Mouse (Mus musculus): ENCODE results near the gene Slc10a6. TPM values are rescaled to one million over a fixed set of nuclear protein-coding genes. Genes with fewer than 3 reads are reported as not detected.

Gene Slc10a6
- polyA plus RNA-seq, 1 experiment from 2014 or later = not detected

DNA sequence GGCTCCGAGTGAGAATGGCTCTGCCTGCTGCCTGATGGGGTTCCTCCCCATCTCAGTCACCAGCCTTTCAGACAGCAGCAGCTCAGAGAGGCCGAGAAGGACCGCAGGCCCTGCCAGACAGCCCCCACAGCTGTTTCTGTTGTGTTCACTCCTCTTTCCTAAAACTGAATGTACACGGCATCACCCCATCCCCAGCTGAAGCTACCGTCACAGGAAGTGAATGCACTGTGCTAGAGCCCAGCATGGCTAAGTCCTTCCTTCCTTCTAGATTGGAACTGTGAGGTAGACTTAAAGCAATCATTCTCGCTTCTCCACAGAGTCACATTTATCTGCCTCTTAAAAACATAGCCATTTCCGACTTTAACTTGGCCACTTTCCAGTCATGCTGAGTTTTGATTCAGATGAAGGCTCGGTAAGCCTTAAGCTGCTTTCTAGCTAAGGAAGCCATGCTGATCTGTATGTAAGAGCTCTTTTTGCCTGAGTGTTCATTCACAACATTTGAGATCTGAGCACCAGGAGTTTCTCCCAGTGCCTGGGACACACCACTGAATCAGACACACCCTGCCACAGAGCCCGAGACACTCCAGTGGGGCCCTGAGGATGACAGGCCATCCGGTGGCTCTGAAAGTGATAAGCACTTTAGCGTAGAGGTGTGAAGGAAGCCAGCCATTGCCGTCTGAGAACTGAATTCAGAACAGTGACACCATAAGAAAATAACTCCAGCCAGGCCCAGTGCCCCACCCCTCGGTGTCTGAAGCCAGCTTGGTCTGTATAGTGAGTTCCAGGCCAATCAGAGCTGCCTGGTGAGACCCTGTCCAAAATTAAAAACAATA is 33.6 kb downstream of the Slc10a6 start:
- H3K9me3 ChIP-seq (replicated peaks) = no peaks in the 10 kb centered on the region
- H3K4me1 ChIP-seq (replicated peaks) = no peaks in the 10 kb centered on the region; the same call in 1 of the 2 replicates
- ATAC-seq (ENCODE audit: low read depth) (no peak), DNase-seq (no peak)
- H3K27ac ChIP-seq = no peak overlapping the region
- H3K9ac ChIP-seq = no peak overlapping the region
- H3K4me3 ChIP-seq (replicated peaks) = no peak overlapping the region
- no peaks in the 10 kb centered on the region for H3K27me3 ChIP-seq
- 38% methylated on average over 13 of the region's 13 CpGs for WGBS (ENCODE audit: insufficient replicate concordance)
- H3K36me3 ChIP-seq = no peaks in the 10 kb centered on the region
- no peak overlapping the region for H3K4me2 ChIP-seq

DNA sequence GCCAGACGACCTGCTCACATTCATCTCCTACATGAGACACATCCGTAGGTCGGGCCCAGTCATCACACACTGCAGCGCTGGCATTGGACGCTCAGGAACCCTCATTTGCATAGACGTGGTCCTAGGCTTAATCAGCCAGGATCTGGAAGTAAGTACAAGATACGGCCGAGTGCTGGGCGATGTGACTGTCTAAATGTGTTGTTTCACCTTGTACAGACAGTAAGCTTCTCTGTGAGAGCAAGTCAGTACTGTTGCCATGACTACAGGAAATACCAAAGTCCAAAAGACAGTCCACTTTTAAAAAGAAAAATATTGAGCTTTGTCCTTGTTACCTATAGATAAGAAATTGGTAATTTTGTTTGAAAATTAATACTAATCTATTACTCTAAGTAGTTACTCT is 35.6 kb downstream of the Slc10a6 start:
- ATAC-seq (ENCODE audit: low read depth) (no peak), DNase-seq (no peak)
- Histone ChIP-seq H3K9ac (no peak overlapping the region), H3K4me2 (no peak overlapping the region), H3K36me3 (no peaks in the 10 kb centered on the region), H3K9me3 (replicated peaks) (no peaks in the 10 kb centered on the region), H3K4me3 (replicated peaks) (no peak overlapping the region), H3K4me1 (replicated peaks) (no peaks in the 10 kb centered on the region; the same call in 1 of the 2 replicates), H3K27ac (no peak overlapping the region), H3K27me3 (no peaks in the 10 kb centered on the region)
- 72% methylated on average over 9 of the region's 9 CpGs for WGBS (ENCODE audit: insufficient replicate concordance)

DNA sequence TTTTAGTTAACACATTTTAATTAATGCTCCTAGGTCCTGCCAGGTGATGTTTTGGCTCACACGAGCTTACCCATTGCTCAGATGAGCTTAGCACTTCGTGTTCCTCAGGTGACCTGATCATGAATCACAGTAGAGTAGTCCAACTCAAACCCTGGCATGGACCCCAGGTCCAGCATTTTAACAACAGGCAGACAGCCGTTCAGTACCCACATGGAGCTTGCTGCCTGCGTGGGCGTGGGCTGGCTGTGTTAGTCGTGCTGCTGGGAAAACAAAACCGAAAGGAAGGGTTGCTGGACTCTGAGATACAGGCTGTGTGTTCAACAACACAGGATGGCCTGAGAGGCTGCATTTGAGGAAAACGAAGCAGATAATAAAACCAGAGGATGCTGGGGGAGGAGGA is 36.5 kb downstream of the Slc10a6 start:
- Histone ChIP-seq H3K4me2 (no peak overlapping the region), H3K27me3 (no peaks in the 10 kb centered on the region), H3K4me1 (replicated peaks) (no peaks in the 10 kb centered on the region; the same call in 1 of the 2 replicates), H3K9ac (no peak overlapping the region), H3K36me3 (no peaks in the 10 kb centered on the region), H3K9me3 (replicated peaks) (no peaks in the 10 kb centered on the region), H3K4me3 (replicated peaks) (no peak overlapping the region), H3K27ac (no peak overlapping the region)
- ATAC-seq (ENCODE audit: low read depth) = no peak
- WGBS (ENCODE audit: insufficient replicate concordance) = 57% methylated on average over 8 of the region's 8 CpGs
- DNase-seq = no peak

DNA sequence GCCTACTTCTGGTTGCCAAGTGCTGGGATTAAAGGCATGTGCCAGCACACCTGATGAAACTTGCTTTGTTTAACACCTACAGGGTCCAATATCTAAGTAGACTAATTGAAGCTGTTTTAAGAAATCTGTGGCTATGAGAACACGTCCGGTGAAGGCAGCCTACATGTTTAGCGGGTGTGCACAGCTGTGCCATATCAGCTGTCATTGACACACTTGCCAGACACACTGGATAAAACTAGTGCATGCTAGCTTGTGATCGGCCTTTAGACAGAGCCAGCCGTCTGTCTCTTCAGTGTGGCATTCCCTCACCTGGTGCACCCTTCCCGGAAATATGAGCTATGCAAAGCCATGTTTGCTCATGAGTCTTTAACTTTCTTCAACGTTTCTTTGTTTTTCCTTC is 37.4 kb downstream of the Slc10a6 start:
- ATAC-seq (ENCODE audit: low read depth) (no peak), DNase-seq (no peak)
- Histone ChIP-seq H3K27ac (no peak overlapping the region), H3K4me1 (replicated peaks) (no peaks in the 10 kb centered on the region; the same call in 1 of the 2 replicates), H3K4me3 (replicated peaks) (no peak overlapping the region), H3K4me2 (no peak overlapping the region), H3K9ac (no peak overlapping the region), H3K27me3 (no peaks in the 10 kb centered on the region), H3K9me3 (replicated peaks) (no peaks in the 10 kb centered on the region), H3K36me3 (no peaks in the 10 kb centered on the region)
- 72% methylated on average over 7 of the region's 7 CpGs for WGBS (ENCODE audit: insufficient replicate concordance)

DNA sequence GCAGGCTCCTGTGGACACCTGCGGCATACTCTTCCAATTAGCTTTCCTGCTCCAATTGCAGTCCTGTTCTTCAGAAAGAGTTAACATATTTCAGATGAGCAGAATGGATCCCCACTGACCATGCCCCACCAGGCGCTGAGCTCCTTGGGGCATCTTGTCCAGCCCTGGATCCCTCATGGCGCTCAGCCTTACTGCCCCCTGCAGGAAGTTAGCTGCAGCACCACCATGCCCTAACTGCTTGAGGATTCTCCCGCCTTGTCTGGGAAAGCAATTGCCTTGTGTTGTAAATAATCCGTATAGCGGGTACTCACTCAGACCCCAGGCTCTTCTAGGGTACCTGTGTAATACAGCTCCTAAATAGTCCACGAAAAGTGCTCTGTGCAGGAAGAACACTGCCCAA is 42.0 kb downstream of the Slc10a6 start:
- Histone ChIP-seq H3K4me3 (replicated peaks) (no peak overlapping the region), H3K27me3 (no peaks in the 10 kb centered on the region), H3K27ac (no peak overlapping the region), H3K4me1 (replicated peaks) (no peaks in the 10 kb centered on the region), H3K9ac (no peak overlapping the region), H3K4me2 (no peak overlapping the region), H3K9me3 (replicated peaks) (no peaks in the 10 kb centered on the region), H3K36me3 (no peaks in the 10 kb centered on the region)
- ATAC-seq (ENCODE audit: low read depth) = no peak
- DNase-seq = no peak
- 69% methylated on average over 7 of the region's 7 CpGs for WGBS (ENCODE audit: insufficient replicate concordance)

DNA sequence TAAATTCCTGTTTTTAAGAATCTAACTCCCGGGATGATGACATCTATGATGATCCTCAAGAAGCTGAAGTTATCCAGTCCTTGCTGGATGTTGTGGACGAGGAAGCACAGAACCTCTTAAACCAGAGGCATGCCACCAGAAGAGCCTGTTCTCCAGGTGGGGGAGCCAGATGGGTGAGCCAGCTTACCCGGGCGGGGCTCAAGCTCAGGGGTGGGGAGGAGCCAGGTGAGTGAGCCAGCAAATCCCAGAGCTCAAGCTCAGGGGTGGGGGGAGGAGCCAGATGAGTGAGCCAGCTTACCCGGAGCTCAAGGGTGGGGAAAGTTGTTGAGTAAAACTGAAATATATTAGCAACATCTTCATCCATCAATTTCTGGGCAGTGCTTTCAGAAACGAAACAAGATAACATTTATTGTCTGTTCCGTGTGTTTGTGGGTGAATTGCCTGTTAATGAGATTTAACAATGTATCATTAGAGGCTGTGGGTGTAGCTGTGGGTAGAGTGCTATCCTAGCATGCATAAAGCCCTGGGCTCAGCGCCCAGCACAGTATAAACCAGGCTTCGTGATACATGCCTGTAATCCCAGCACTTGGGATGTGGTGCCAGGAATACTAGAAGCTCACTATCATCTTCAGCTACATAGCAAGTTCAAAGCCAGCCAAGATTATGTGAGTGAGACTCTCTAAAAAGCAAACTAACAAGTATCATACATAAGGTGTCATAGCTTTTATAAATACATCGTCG is 49.4 kb downstream of the Slc10a6 start:
- no peak overlapping the region for H3K4me2 ChIP-seq
- DNase-seq = no peak
- no peak overlapping the region for H3K27ac ChIP-seq
- H3K4me3 ChIP-seq (replicated peaks) = no peak overlapping the region
- H3K36me3 ChIP-seq = no peaks in the 10 kb centered on the region
- 59% methylated on average over 11 of the region's 11 CpGs for WGBS (ENCODE audit: insufficient replicate concordance)
- ATAC-seq (ENCODE audit: low read depth) = 0 out of 2 replicates have a peak, but pooled peaks have one; percentile 50
- H3K27me3 ChIP-seq = no peaks in the 10 kb centered on the region
- H3K9me3 ChIP-seq (replicated peaks) = no peaks in the 10 kb centered on the region
- H3K9ac ChIP-seq = no peak overlapping the region
- H3K4me1 ChIP-seq (replicated peaks) = no peaks in the 10 kb centered on the region

DNA sequence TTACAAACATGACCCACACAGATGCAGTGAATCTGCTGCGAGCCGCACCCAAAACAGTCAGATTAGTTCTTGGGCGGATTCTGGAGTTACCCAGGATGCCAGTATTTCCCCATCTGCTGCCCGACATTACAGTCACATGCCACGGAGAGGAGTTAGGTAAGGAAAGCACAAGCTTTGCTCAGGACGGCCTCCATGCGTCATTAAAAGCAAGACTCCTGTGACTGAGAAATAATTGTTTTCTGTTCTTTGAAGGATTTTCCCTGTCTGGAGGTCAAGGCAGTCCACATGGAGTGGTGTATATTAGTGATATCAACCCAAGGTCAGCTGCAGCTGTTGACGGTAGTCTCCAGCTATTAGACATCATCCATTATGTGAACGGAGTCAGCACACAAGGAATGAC is 59.8 kb downstream of the Slc10a6 start:
- no peaks in the 10 kb centered on the region for H3K36me3 ChIP-seq
- H3K9me3 ChIP-seq (replicated peaks) = no peaks in the 10 kb centered on the region
- no peak for ATAC-seq (ENCODE audit: low read depth)
- no peak overlapping the region for H3K4me3 ChIP-seq (replicated peaks)
- 70% methylated on average over 9 of the region's 9 CpGs for WGBS (ENCODE audit: insufficient replicate concordance)
- H3K4me1 ChIP-seq (replicated peaks) = no peaks in the 10 kb centered on the region
- DNase-seq = no peak
- H3K9ac ChIP-seq = no peak overlapping the region
- H3K4me2 ChIP-seq = no peak overlapping the region
- no peak overlapping the region for H3K27ac ChIP-seq
- no peaks in the 10 kb centered on the region for H3K27me3 ChIP-seq

DNA sequence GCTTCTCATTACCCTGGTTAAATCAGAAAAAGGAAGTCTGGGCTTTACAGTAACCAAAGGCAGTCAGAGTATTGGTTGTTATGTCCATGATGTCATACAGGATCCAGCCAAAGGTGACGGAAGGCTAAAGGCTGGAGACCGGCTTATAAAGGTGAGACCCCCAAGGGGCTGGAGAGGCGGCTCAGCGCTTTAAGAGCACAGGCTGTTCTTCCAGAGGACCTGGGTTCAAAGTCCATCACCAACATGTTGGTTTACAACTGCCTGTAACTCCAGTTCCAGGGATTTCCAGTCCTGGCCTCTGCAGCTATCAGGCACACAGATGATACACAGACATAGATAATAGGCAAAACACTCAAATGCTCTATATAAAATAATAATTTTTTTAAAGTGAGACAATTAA is 61.2 kb downstream of the Slc10a6 start:
- Histone ChIP-seq H3K9ac (no peak overlapping the region), H3K27me3 (no peaks in the 10 kb centered on the region), H3K9me3 (replicated peaks) (no peaks in the 10 kb centered on the region), H3K4me2 (no peak overlapping the region), H3K4me1 (replicated peaks) (no peaks in the 10 kb centered on the region), H3K4me3 (replicated peaks) (no peak overlapping the region), H3K36me3 (no peaks in the 10 kb centered on the region), H3K27ac (no peak overlapping the region)
- DNase-seq (no peak), ATAC-seq (ENCODE audit: low read depth) (no peak)
- 71% methylated on average over 4 of the region's 4 CpGs for WGBS (ENCODE audit: insufficient replicate concordance)

DNA sequence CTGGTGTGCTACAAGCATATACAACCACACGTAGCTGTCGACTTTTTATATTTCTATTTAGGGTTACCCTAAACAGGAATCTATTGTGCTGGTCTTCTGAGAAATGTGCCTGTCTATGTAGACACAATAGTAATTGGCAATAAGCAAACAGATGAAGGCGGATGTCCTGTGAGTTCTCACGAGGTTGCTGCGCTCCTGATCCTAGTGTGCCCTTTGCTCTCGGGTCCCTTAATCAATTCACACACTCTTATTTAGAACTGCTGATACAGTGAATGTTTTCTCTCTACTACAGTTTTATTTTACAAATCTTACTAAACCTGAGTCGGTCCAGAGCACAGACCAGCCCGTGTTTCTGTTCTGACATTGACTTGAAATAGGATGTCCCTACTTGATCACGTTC is 68.7 kb downstream of the Slc10a6 start:
- no peak for DNase-seq
- Histone ChIP-seq H3K4me3 (replicated peaks) (no peak overlapping the region), H3K27ac (no peak overlapping the region), H3K9me3 (replicated peaks) (no peaks in the 10 kb centered on the region), H3K4me1 (replicated peaks) (no peaks in the 10 kb centered on the region), H3K36me3 (no peaks in the 10 kb centered on the region), H3K27me3 (no peaks in the 10 kb centered on the region), H3K4me2 (no peak overlapping the region), H3K9ac (no peak overlapping the region)
- no peak for ATAC-seq (ENCODE audit: low read depth)
- WGBS (ENCODE audit: insufficient replicate concordance) = 76% methylated on average over 9 of the region's 9 CpGs
